Mouse (Mus musculus) hematopoietic stem cell, adult 5-6 weeks (primary cell): ENCODE results near the gene Olfr1371. TPM values are rescaled to one million over a fixed set of nuclear protein-coding genes. Genes with fewer than 3 reads are reported as not detected.

Source experiments
- ATAC-seq, 2 experiments: fragments of 125-278 bp in 1 of 2; replicated peaks in 1 of 2; 2 replicates each; pipeline ENCODE4 v1.8.0; 2016 to 2017; ENCODE audit warnings: inconsistent platforms in 2 of 2, mild to moderate bottlenecking in 2 of 2, moderate number of reproducible peaks in 2 of 2, low read depth in 1 of 2, moderate TSS enrichment in 1 of 2; ENCODE audit not compliant: low FRiP score in 2 of 2, poor library complexity in 2 of 2, severe bottlenecking in 2 of 2, insufficient read depth in 1 of 2, low TSS enrichment in 1 of 2
- total RNA-seq: library from RNA; stranded (forward); fragments of 172-1452, 232-1000 nt; gene quantifications from 2 replicates; pipeline ENCODE4 v1.2.3, GENCODE M21; 2017

The Olfr1371 gene
- not detected in 2 replicates for total RNA-seq

DNA sequence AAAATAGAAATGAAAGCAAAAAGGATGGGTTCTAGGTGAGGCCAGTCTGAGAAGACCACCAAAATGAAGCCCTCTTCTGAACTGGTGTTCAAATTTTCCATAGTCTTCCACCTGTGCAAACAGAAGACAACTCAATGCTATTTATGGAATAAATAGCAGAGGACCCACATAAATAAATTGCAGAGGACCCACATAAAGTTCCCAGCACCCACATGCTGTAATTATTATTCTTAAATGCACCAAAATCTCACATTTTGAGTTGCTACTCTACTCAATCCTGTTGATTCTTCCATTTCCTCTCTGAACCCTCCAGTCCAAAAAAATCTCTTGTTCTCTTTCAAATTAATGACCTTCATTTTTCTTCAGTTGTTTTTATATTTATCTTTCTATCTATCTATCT, at the start of gene Olfr1371:
Gene Olfr1371, minus strand, starts transcription at position 101 of the 400 bp plus-strand sequence.
- ATAC-seq, result no peak

DNA sequence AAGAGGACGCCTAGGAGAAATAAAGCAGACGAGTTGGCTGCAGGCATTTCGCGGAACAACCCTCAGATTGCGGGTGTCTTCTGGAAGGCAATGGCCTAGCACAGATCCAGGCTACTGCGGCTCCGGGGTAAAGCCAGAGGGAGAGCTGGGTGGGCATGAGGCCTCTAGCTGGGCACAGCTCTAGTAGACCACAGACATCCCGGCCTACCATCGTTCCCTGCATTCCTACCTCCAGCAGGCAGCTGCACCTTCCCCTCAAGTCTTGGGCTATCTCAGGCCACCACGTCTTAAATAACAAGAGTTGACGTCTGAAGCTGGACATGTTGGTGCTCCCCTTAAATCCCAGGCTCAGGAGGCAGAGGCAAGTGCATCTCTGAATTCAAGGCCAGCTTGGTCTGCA, 48.6 kb upstream of the Olfr1371 start:
- no peak for ATAC-seq

GRCm38 (mm10) chr11:52261937-52262336, 48.1 kb upstream of the Olfr1371 start:
- ATAC-seq, result peak; percentile 69 to 78

DNA sequence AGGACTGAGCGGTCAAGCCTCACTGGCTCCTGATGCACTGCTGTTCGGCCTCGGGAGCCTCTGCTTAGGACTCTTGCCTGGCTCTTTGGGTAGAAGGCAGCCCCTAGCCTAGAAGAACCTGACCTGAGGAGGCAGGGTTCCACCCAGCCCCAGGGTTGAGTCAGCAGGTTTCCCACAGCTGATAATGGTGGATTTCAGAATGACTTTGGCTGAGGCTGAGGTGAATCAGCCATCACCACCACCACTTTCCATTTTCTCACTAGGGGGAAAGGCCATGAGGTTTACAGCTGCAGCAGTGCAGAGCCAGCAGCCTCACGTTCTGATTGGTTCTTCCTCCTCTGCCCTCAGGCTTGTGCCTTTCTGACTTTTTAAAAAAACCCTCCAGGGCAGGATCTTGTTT, 47.1 kb upstream of the Olfr1371 start:
- ATAC-seq, result no peak

- no peak for ATAC-seq
These were observed 44.9 kb upstream of the Olfr1371 start for GRCm38 (mm10) chr11:52258711-52259110.

- ATAC-seq, result no peak
These were observed 43.6 kb upstream of the Olfr1371 start for GRCm38 (mm10) chr11:52257376-52257775.

DNA sequence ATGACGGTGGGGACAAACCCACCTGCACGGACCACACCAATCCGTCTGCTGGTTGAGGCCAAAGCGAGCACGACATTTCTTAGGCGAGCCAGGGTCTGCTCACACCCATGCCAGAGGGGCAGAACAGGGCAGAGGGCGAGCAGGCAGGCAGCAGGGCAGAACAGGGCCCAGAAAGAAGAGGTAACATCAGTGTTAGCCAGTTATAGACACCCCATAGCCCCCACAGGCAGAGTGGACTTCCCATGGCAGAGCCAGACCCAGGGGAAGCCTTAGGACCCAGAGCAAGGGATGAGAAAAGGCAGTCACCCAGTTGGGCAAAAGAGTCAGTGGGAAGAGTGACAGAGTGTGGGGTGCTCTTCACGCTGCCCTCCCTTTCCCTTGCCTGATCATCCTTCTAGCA, 41.3 kb upstream of the Olfr1371 start:
- ATAC-seq, result no peak

DNA sequence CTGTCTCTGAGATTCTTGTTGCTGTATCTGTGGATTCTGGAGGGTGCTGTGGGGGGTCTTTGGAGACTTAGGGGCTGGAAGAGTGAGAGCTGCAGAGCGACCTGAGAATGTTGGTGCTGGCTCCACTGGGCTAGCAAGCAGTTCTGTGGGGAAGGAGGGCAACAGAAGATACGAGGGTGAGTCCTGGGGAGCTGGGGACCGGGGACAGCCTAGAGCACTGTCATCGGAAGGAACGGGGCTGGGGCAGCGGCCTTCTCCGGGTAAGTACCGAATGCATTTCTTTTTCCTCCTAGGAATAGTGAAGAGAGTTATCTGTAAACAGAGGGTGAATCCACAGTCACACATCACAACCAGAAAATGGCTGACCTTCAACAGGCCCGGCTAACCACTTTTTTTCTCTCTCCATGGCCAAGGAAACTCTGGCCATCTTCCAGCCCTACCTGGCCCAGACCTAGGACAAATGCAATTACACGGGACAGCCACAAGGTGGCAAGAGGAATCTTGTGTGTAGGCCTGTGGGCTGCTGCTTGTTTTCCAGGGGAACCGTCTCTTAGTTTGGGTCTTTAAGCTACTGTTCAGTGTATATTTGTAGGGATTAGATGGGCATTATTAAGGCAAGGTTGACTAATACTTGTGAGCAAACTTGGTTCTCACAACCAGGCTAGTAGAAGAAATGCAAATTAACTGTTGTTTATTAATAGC, 40.0 kb upstream of the Olfr1371 start:
- ATAC-seq, result peak; percentile 56 to 65; a peak in 3 of 4 replicates

DNA sequence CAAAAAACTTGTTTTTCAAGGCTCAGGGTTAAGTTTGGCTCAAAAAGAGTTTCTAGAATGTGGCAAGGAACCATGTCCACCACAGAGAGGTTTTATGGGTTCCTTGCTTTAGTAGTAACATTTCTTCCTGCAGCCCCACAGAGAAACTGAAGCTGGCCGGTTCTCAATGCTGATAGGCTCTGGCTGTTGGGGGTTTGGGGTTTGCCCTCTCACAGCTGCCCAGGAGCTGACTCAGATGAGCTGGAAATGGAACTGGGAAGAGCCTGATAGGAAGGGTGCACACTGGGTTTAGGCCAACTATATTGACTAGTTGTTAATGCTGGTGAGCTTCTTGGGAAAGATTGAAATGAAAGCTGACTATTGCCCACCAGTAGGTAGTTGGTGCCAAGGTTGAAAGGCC, 38.9 kb upstream of the Olfr1371 start:
- ATAC-seq, result no peak

- ATAC-seq, result no peak
These were observed 38.0 kb upstream of the Olfr1371 start for GRCm38 (mm10) chr11:52251770-52252169.

DNA sequence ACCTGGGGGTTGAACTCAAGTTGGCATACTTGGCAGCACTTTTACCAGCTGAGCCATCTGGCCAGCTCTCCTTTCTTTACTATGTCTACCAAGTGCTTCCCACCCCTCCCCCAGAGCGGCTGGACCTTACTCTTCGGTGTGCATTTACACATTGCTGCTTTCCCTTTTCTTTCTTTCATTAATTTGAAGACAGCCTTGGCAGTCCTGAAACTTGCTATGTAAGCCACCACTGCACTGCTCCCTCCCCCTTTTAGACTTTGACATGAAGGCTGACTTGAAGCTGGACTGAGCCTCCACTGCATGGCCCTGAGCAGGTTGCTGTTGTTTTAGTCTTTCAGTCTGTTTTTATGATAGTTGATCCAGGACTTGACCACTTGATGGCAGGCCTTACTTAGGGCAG, 35.7 kb upstream of the Olfr1371 start:
- ATAC-seq, result no peak

DNA sequence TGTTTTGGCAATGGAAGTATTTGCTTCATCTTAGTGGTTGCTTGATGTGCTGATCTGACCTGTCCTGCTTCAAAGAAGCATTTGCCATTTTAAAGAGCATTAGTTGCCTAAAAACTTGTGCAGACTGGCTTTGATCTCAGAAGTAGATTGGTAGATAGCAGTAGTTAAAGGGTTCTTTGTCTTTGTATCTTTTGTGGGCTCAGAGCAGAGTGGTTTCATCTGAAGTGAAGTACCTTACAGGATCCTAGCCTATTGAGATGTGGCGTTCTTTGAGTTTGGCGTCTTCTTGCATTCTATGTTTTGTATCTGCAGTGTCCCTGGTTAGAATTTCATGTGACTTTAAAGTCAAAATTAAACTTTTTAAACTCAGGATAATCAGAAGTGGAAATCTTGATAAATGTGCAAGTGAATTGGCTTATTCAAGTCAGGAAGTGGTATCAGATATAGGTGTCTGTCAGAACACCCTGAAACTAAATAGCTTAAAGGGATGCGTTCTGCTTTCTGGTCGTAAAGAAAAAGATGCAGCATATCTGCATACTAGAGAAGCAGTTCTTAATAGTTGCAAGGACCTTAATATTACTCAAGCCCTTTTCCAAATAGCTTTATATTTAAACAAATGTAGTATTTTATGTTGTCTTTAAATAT, 27.2 kb upstream of the Olfr1371 start:
- ATAC-seq, result no peak

DNA sequence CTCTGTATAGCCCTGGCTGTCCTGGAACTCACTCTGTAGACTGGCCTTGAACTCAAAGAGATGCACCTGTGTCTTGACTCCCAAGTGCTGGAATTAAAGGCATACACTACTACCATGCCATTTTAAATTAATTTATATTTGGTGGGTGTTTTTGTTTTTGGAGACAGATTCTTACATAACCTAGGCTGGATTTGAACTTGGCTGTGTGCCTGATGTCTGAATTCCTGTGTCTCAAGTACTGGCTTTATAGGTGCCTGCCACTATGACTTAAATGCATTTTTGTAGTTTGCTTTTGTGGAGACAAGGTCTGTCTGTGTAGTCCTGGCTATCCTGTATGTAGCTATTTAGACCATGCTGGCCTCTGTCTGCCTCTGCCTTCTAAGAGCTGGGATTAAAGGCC, 20.7 kb upstream of the Olfr1371 start:
- ATAC-seq, result no peak

GRCm38 (mm10) chr11:52233906-52234305, 20.1 kb upstream of the Olfr1371 start:
- ATAC-seq, result no peak

GRCm38 (mm10) chr11:52233043-52233653, 19.4 kb upstream of the Olfr1371 start:
- ATAC-seq, result no peak

DNA sequence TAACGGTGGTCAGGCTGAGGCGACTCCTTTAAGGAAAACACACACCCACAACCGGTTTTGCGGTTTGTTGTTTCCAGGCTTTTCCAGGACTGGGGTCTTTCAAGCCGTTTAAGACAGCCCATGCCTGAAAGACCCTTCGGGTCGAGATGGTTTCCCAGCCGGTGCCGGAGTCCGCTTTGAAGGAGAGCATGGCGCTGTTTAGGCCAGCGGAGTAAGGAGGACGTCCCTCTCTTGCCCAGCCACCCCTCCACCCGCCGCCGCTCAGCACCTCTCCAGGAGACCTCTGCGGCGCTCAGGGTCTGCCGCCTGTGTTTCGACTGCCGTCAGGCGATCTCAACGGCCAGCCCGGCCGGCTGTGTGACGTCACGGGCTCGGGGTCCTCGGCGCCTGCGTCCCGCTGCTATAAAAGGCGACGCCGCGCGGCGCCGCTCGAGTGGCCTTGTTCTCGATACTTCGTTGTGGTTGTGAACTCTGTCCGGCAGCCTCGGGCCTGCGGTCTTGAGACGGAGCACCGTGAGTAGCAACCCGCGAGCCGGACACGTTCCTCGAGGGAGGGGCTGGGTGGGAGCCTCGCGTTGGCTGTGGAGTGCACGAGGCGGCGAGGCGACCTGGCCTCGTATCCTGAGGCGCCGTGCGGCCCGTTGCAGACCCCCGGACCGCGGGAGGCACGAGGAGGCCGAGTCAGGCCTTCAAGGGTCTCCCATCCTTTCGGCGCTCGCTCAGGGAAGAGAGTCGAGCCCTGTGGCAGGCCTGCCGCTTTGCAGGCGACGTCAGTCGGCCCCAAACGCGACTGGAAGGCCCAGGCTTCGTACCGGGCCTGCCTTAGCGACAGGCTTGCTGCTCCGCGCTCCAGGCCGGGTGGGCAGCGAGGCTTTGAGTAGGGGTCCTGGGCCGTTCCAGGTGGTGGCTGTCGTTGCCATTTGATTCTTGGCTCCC, 18.1 kb upstream of the Olfr1371 start, which contains the start of gene Skp1a:
Gene Skp1a, plus strand, starts transcription at position 390 of the 936 bp plus-strand sequence.
- peak; percentile 77 to 90 for ATAC-seq

DNA sequence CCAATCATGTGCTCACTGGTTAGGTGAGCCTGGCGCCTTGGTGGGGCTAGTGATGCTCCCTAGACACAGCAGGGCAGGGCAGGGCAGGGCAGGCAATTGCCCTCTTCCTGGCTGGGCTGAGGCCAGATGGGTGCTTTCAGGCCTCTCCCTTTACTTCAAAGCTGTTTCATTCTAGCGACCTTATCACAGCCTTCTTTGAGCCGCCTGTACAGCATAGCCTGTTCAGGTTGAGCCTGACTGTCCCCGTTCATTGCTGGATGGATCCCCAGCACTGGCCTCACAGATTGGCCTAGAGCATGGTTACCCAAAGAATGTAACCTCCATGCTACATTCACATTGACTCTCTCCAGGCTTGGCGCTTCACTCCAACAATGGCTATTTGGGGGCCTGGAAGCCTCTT, 16.9 kb upstream of the Olfr1371 start:
- ATAC-seq, result no peak
